Mouse (Mus musculus) spleen, adult 18-20 months (tissue): ENCODE measurements around the gene Arsb.

Experiments
- DNase-seq, 2 experiments: peaks; one replicate each; pipeline ENCODE4 v3.0.0; 2022; ENCODE audit warnings: mixed read lengths in 2 of 2

Gene Arsb

DNA sequence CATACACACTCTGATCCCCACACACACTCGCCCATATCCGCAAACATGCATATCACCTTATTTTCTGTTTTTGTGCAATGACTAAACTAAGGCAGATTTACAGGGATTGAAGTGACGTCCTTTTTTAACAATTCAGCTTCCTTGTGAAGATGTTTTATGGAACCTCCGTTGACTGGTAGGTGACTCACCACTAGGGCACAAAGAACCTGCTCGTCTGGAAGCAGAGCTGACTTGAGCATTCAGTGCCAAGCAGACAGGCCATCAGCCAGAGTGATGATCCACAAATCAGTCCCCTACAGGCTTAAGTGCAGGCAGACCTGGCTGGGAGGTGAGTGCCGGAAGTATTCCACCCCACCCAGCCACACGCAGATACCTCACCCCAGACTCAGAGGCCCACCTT is 120.7 kb downstream of the Arsb start:
- no peak for DNase-seq

DNA sequence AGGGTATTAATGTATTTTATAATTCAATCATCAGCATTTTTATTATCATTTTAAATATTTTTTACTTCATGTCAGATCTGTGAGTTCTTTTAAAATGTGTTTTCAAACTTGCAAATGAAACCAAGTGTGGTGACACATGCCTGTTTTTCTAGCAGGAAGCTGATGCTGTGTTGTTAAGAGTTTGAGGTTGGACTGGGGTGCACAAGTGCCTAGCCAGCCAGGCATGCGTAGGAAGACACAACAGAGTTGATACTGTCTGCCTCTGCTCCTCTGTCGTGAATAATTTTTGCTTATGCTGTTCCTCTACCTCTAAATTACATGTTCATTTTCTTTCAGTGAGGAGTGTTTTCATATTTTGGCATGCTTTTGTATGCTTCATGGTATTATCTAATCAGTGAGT is 122.7 kb downstream of the Arsb start:
- DNase-seq, result no peak

DNA sequence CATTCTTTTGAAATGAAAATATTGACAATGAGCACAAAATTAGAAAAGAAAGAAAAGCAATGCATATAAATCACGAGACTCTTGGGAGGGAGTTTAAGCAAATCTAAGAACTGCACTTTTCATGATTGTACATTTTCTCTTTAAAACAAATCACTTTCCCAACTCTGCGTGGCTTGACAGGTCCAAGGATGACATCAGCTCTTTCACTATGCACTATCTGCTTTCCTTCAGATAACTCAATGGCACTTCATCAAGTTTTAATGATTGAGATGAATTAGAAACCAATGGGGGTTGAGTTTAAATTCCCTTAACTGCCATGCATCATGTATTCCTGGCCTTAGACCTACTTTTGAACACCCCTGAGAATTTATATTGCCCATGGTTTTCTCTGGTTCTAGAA is 124.0 kb downstream of the Arsb start:
- no peak for DNase-seq

DNA sequence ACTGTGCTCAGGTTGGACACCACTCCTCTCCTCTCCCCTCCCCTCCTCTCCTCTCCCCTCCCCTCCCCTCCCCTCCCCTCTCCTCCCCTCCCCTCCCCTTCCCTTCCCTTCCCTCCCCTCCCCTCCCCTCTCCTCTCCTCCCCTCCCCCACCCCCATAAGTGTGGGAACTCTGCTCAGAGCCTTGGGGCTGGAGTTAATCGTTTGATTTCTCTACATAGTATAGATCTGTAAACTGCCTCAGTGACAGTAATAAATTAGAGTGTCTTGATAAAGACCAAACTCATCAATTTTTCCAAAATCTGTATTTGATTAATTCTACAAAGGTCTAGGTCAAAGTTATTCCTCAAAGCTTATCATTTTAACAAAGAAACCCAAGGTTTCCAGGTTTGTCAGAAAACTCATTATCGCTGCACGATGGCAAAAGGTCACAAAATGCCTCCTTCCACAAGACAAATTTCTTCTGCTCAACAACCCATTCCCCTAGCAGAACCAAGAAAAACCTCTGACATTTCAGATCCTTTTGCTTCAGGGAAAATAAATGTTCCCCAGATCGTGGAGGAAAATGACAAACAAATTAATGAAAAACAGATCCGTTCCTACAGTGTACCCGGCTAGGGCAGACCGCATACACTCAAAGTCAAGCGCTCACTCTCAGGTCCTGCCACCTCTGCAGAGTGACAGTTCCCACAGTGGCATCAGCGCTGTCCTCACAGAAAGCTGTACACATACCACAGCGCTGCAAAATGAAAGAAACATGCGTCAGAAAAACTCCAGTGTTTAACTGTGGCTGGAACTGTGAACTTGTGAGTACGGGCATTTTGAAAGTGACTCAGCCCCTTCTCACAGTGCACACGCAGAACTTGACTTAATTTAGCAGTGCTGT is 126.8 kb downstream of the Arsb start:
- no peak for DNase-seq

DNA sequence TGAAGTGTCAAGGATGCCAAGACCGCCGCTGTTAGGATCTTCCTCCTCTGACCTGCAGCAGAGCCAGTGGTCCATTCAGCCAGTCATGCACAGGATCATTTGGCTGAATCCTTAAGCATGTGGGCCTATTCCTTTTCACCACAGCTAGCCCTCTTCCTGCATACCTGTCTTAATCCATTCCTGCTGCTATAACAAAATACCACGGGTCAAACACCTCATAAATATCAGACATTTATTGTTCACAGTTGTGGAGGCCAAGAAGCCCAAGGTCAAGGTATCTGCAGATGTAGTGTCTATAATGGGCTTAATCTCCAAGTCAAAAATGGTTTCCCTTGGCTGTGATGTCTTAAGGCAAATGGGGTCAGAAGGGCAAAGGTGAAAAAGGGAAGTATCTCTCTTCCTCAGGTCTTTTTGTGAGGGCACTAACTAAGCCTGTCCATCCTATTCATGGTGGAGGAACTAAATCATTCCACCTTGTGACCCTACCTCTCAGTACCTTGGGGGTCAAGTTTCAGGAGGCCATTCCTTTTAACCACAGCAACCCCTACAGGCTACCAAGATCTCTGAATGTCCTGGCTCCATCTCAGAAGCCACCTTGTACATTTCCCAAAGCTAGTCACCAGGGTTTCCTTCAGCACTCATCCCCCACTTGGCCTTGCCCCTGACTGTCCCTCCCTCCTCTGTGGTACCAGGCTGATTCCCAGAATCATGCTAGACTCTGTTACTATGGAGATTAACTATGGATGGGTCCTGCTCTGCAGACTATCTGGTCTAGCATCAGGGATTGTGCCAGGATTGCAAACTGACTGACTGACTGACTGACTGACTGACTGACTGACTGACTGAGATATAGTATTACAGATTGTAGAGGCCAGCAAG is 128.2 kb downstream of the Arsb start:
- no peak for DNase-seq

DNA sequence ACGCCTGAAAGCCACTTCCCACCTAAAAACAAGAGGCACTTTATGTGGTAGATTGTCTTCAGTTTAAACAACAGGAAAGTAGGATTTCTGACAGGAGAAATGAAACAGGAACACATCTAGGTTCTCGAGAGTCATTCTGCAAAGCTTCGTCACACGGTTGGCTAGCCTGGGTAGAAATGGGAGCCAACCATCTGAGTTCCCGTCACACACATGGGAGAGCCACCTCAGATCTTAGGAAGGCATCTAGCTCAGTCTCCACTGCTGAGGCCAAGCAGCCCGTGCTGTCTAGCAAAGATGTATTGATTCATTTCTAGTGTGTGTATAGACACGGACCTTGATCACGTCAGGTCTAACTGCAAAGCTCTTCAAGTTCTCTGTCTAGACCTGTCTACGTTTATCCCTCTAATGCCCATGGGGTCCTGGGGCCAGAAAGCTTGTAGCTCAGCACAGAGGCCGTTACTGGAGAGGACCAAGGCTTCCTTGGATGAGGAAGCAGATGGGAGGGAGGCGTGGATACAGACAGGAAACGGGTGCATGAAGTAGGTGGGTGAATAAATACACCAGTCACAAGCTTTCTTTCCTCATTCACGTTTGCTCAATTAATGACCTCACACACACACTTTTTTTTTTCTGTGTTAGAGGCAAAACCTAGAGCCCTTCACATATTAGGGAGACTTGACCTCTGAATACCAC is 129.7 kb downstream of the Arsb start:
- no peak for DNase-seq

DNA sequence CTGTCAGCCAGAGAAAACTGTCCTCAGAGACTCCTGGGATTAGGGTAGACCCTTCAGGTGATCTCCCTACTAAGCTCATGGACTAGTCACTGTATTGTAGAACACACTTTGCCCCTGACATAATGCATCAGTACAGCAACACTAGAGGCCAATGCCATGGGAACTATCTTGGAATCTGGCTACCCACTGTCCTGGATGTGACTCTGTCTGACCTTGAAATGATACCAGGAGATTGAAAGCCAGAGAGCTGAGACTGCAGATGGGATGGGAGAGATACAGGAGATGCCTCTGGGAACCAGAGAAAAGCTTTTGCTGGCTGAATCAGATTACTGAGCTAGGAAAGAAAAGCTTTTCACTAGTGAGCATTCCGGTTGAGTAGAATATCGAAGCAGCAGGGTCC is 130.7 kb downstream of the Arsb start:
- DNase-seq, result no peak

DNA sequence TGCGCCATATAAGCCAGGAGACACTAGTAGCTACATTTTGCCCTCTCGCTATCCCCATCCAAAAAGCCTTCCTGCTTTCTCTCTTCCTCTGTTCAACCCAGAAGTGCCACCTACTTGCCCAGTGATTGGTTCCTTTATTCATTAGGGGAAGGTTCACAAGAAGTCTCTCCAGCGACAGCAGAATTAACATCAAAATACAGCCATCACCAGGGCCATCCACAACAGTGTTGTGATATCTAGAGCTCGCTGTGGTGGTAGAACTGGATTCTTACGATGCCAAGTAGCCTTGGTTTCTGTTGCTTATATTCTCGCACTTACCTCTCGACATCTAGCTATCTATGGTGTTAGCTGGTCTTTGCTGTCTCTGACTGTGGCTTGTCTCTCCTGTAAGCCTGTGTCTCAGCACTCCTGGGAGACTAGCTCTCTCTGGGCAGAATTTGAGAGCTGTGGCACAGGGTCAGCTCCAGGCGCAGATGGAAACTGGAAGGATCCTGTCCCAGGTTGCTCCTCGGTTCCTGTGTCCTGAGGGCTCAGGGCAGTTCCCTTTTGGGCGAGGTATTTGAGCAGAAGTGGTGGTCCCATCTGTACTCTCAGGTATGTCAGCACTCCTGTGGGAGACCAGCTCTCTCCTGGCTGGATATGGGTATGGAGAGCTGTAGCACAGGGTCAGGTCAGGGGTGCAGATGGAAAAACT is 135.3 kb downstream of the Arsb start:
- DNase-seq, result no peak

DNA sequence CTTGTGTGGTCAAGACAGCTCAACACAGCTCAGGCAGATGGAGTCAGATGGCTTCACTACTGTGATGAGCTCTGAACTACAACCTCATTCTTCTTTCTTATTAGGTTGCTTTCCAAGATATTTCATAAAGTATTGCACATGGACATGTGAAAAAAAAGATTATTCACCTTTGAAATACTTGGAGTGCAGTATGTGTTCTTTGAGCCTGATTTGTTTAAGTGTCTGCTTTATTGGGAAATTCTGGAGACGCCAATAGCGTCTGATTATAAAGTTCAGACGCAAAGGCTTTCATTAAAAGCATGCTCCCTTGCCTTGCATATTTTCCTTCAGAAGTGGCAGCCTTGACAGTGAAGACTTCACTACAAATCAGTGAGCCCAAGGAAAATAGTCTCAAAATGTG is 136.5 kb downstream of the Arsb start:
- DNase-seq, result no peak

DNA sequence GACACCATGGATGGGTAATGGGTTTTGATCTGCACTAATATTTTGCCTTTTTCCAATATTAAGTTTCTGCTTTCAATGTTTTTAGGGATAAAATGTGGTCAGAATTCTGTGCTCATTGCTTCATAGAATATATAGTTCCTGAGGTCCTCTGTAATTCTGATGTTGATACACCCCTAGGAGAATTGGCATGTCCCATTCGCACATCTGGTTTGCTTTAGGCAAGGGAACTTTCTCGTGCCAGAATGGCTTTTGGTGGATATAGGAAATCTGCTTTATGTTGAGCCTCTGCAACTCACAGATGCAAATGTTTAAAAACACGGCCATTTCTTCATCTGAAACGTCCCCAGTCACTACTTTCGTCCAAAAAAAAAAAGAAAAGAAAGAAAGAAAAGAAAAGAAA is 138.4 kb downstream of the Arsb start:
- DNase-seq, result no peak

DNA sequence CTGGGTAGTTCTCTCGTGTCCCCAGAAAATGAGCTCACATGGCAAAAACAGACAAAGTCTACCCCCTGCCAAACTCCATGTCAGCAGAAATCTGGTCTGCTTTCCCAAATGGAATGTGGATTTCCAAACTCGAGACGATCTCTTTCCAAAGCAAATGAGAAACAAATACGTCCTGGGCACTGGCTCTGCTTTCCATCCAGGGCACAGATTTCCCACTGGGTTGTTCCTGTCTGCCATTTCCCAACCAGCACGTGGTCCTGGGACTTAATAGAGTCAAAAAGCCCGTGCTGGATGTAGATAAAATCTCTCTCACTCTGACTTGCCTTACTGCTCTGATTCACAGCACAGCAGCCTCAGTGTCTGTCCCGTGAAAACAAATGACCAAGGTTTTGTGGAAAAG is 139.6 kb downstream of the Arsb start:
- no peak for DNase-seq

DNA sequence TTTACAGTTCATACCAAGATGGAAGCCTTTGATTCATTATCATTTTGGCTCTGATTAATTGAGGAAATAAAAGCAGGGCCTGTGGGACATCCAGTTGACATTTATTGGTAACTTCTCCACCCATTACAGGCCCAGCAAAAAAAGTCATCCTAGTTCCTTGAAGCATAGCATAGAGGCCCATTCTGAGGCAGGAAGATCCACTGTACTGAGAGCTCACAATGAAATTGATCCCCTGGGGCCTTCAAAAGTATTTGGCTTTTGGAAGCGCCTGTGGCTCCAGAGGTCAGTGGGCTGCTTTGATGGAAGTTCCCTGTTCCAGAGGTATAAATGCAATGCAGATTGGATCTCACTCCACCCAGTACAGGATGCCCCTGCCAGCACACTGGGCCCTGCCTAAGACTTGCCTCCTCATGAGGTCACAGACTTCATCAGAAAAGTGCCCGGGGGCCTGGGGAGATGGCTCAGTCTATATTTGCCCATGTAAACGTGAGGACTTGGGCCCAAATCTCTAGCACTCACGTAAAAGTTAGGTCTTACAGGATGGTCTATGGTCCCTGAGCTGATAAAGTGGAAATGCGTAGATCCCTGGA is 141.0 kb downstream of the Arsb start:
- DNase-seq, result no peak

DNA sequence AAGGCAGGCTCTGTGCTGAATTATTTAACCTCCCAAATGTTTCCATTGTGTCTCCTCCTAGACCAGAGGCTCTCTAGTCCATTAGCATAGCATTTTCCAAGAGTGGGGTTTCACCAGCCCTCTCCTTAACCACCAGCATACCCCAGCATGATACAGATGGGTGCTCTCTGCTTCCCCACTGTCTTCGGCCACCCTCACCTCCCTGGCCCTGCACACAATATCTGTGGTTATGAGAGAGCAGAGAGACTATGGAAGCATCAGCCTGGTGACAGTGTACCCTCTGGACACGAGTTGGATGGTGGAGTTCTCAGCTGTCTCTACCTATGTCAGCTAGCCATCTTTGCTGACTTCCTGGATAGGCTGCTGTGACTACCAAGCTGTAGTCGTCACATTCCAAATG is 142.8 kb downstream of the Arsb start:
- DNase-seq, result no peak

DNA sequence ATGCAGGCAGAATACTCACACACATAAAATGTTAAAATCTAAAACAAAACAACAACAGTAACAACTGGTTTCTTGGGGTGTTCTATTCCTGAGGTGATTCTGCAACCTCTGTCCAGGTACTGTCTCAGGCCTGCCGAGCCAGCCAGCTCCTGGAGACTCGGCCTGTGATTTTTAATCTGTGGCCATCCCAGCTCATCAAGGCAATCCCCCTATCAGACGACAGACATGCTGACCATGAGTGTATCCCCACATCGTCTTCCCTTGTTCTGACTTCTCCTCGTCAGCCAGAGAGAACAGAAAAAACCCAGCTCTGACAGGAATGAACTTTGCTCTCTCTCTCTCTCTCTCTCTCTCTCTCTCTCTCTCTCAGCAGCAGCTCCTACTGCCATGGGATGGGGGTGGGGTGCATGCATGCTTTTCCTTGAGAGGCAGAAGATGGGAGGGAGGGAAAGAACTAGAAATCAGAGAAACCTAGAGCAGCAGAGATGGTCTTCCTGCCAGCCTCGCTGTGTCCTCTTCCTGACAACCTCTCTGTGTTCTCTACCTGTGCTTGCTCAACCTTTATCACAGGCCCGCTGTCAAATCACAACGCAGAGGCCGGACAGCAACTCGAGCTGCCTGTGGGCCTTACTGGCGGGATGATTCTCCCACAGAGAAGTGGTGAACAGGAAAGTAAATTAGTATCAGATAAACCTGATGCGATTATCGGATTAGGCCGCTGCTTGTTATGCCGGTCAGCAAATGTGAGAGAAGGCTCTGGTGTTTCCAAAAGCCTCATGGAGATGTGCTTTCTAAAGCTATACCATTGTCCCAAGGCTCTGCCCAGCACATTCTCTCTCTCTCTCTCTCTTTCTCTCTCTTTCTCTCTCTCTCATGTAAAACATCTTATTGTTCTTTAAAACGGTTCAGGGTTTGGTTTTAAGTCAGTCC is 144.5 kb downstream of the Arsb start:
- no peak for DNase-seq

DNA sequence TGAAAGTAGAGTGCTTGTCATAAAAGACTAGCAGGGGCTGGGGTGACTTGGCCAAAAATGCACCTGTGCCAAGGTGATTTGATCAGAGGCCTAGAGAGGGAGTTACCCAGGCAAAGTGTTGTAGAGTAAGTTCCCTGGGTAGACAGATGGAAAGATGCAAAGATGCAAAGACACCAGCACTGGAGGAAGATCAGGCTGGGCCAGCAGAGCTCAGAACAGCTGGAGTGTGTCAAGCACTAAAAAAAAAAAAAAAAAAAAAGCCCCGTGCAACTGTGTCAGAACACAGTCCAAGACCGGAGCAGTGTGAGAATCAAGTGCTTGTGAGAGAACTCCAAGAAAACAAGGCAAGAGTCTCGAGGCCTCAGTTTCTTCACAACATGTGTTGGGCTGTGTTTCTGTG is 148.1 kb downstream of the Arsb start:
- no peak for DNase-seq

DNA sequence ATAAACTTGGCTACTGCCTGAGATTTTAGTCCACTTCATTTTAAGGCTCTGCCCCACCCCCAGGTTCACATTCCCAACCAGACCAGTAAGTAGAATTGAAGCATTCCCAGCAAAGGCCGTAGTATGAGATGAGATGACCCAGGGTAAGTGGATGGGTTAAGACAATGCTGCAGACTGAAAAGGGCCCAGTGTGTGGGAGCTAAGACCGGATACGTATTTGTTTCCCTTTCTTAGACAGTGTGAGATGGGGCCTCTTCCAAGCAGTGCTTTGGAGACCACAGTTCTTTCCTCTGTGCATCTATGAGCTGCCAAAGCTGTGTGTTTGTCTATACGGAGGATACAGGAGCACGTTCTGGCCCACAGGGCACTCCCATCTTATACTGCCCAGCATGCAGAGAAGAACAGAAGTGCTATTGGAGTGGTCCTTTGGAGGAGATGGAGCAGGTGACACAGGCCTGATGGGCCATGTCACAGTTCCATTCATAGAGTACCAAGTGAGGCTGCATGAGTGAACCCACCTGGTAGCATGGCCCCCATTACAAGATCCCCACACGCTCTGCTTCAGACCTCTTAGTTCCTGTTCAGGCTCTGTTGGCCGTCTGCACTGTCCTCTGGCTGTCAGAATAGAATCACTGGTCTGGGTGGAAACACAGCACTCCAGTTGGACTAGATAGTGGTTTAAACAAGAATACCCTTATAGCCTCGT is 148.8 kb downstream of the Arsb start:
- no peak for DNase-seq

DNA sequence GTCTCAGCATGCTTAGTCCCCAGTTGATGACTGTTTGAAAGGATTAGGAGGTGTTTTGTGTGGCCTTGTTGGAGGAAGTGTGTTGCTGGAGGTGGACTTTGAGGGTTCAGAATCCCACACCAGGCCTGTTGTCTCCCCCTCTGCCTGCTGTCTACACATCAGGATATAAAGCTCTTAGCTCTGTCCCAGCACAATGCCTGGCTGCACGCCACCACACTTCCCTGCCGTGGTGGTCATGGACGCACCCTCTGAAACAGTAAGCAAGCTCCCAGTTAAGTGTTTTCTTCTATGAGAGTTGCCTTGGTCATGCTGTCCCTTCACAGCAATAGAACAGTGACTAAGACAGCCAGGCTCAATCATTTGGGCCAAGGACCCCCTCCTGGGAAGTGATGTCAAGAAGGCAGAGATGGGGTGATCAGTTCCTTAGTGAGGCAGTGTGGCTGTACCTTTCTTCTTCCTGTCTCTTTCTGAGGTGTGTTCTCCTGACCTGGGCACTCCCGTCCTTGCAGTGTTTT is 149.4 kb downstream of the Arsb start:
- DNase-seq, result no peak

DNA sequence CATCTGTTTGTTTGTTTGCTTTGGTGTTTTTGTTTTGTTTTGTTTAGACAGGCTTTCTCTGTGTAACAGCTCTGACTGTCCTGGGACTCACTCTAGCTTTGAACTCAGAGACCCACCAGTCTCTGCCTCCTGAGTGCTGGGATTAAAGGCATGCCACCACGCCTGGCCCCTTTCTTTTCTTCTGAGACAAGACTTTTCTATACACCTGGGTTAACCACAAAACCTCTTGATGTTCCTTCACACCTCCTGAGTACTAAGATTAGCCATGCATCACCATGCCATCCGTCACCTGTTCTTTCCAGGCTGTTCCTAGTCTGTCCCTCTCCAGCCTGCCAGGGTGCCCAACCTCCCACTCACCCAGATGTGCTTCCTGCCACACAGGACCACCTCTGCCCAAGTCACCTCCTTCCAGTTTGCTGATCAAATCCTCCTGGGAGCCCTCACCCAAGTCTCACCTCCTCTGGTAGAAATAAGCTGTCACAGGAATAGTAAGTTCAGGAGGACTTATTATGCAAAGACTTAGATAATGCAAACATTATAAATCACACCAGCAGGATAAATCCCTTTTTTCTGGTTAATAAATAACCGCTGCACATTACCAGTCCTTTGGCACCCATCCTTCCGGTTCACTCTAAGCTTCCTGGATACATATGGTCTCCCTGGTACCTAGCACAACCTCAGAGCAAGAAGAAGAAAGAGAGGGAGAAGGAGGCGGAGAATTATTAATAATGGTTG is 150.6 kb downstream of the Arsb start:
- no peak for DNase-seq

DNA sequence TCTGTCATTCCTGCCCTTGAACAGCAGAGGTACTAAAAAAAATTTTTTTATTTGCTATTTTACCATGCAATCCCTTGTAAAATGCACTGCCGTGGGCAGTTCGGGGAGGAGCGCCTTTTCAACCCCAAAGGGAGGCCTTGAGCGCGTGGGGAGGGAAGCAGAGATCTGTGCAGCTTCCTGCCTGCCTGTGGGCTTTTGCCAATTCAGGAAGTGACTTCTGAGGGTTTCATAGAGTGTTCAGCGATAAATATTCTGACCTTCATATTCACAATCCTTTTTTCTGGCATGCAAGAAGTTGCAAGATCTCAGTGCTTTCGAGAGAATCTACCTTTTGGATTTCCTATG is 151.1 kb downstream of the Arsb start:
- DNase-seq, result peak; percentile 29 to 32
